Mouse (Mus musculus) lung, postnatal 14 days (tissue): ENCODE data around the gene Crocc2.
"Not testable (repeated sequence)": the region's sequence is repeated elsewhere in the genome, so short reads cannot be mapped to it uniquely, and the experiment has no call there.

Experiments used
- DNase-seq: peaks from one replicate; pipeline ENCODE4 v3.0.0; 2021

Gene Crocc2

DNA sequence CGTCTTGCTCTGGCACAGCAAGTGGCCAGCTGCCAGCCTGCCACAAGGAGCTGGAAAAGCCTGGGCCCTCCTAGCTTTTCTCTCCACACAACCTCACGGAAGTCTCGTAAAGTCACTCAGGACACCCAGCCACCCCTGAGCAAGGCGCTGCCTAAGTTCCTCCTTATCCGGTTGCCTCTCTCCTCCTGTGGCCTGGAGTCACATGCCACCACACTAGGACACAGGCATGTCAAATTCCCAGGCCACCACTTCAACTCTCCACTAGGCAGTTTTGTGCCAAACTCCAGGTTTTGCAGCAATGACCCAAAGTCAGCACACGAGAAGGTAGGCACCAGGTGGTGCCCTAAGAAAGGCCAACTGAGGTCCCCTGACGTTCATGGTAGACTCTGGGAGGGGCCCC lies 5.9 kb upstream of the Crocc2 start:
- no peak for DNase-seq

DNA sequence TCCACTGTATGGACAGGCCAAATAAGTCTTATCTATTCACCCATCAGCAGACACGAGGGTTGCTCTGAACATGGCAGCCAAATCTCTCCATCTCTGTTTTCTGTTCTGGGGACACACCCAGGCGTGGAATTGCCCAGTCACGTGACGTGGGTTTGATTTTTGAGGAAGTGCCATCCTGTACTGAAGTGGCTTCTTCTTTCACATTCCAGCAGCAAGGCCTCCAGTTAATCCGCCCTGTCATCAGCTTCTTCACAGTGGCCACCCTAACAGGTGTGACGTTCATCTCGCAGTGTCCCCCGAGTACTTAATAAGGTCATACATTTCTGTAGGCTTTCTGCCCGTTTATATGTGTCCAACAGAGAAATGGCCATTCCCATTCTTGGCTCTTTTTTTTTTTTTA lies 3.1 kb upstream of the Crocc2 start:
- no peak for DNase-seq

DNA sequence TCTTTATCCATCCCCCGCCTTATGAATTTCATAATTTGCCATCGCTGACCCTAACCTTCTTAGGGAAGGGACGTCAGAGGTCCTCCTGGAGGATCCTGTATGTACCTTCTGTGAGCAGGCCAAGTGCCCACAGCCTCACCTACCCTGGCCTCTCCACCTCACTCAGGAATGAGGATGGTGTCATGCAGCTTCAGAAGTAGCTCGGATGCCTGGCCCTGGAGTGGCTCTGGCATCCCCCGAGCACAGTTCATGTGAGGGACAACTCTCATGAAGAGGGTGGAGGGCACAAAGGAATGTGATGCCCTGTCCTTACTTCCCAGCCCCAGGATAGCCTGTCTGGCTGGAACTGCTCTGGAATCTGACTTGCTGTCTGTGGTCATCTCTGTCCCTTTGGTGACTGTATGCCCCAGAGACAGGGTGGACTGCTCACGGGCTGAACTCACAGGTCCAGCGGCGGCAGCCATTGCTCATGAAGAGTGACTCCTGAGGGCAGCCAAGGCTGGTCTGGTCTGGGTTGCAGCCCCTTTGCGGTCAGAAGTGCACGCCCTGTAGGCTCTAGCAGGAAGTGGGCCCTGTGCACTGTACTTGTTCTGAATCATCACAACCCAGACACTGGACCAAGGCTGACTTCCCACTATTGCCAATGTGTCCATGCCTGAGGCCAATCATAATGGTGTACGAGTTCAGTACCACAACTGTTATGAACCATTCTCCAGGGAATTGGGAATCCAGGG lies 2.0 kb upstream of the Crocc2 start:
- DNase-seq: no peak

DNA sequence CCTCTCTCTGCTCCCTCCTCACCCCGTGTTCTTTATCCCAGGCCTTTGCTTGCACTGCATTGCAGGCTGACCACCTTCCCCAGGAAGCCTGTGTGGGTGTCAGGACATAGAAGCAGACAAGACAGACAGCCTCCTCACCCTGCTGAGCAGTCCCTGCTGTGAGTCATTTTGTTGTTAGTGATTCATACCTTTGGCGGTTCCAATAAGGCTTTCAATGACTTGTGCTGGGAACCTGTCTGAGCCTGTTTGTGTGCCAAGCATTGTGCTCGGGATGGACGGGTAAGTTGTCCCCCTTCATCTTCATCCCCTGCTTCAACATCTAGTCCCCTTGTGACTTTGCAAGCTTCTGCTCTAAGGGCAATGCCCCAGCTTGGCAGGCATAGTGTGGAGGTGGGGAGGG lies 5.1 kb downstream of the Crocc2 start:
- DNase-seq: no peak

DNA sequence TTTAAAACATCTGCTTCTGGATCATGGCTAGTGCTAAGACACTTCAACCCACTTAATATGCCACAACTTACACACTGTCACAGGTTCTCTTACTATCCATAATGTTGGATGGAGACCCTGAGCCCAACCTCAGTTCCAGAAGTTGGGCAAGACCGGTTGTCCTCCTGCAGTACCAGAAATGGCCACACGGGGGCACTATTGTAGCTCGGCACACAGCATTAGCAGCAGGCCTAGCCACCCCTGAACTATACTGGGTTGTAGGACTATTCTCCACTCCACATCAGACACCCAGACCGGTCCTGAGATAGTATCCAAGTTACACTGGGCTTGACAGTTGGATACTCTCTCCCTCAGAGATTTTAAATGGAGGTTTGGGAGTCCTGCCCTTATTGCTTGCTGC lies 5.9 kb downstream of the Crocc2 start:
- DNase-seq: peak; percentile 88

DNA sequence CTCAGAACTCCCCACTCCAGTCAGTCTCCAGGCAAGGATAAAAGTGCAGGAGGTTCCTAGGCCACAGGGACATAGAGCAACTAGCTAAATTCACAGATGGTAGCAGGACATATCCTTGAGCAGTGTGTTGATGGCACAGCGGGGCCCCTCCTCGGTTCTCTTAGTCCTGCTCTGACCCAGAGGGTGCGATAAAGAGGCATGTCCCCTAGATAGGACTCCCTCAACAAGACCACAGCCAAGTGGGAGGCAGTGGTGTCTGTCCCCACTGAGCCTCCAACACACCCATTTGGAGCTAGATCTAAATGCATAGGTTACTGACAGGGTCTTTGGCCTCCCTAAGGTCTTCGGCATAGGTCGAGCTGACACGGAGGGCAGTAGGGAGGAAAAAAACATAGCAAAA lies 7.3 kb downstream of the Crocc2 start:
- DNase-seq: no peak

DNA sequence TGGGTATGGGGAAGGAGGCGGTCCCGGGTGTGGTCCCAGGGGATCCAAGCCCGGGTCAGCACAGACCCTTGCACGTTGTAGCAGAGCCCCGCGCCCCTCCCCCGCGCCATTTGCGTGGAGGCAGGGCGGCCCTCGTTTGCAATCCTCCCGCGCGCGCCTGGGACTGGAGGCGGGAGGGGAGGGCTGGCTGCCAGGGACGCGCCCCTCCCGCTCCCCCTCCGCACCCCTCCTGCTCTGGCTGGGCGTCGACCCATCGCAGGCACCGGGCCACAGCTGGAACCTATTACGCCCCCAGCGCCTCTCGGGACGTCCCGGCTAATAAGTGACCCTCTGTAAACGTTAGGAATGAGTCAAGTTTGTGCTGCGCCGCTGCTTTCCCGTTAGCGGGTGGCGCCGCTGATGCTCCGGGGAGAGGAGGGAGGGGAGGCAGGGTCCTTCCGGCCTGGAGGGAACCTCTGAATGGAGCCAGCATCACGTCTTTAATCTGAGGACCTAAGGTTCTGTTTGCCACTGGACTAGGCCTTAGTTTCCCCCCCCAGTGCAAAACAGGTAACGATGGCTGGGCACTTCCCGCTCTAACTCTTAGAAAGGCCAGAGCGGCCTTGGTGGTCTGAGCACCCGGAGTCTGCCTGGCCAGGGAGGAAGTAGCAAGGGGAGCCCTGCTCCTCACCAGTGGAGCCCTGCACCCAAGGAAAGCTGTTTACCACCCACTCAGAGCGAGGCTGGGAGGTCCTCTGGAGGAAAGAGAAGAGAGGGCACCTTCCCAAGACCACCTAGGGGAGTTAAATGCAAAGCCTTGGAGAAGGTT lies 8.2 kb downstream of the Crocc2 start:
- peak; percentile 64 for DNase-seq

DNA sequence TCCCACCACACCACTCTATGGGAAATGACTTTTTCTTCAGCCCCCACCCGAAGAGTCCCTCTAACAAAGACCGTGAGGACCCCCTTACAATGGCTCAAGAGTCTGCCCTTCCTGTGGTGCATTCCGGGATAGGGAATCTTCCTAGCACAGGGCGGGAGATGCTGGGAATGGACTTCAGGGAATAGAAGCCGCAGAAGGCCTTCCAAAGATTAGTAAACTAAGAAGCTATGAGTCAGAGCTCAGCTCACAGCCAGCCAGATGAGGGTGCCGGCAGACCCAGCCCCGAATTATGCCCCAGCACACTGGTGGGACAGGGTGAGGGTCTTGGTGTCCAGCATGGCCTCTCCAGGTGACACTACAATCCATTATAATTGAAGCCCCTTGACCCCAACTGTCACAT lies 13.8 kb downstream of the Crocc2 start:
- no peak for DNase-seq

DNA sequence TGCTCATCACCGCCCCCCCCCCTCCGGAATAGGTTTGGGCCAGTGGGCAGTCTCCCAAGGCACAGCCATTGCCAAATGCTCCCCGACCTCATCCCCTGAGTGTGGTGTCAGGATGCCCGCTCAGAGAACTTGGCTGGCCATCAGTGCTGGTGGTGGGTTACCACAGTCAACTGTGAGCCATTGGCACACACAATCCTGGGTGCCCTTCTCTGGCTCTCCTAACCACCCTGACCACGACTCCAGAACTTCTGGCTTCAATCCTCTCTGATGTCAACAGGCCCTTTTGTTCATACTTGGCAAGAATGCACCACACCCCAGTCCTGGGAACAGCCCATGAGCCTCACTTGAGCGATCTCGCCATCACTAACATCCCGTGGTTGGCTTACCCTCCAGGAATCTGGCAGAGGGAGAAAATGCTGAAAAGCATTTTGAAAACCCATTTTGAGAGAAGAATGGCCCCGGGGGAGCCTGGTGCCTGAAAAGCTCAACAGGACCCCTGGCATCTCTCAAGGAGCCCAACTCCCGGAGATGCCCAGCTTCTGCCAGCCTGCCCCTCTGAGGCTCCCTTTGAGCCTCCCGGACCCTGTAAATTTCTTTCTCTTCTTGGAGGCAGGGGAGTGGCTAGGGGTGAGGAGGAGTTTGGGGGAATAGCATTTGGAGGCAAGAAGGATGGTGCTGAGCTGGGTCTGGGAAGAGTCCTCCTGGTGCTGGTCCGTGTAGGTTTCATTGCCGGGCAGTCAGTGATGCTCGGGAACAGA lies 15.7 kb downstream of the Crocc2 start:
- DNase-seq: no peak

DNA sequence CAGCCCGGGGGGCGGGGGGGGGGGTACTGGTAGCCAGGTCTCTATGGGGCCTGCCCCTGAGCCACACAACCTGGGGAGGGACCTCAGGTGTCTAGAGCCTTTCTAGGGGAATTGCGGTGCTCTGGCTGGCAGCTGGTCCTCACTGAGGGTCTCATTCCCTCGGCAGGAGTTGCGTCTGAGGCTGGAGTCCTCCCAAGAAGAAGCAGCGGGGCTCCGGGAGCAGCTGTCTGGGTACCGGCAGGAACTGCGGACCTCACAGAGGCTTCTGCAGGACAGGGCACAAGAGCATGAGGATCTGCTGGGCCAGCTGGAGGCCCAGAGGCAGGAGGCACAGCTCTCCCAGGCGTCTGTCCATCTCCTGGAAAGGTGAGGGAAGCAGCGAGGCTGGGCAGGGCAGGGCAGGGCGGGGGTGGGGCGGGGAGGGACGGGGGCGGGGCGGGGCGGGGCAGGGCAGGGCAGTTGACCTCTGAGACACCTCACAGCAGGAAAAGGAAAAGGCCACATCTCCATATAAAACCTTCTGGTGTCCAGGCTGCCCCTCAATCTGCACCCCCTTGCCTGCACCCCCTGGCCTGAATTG lies 22.3 kb downstream of the Crocc2 start:
- no peak for DNase-seq

DNA sequence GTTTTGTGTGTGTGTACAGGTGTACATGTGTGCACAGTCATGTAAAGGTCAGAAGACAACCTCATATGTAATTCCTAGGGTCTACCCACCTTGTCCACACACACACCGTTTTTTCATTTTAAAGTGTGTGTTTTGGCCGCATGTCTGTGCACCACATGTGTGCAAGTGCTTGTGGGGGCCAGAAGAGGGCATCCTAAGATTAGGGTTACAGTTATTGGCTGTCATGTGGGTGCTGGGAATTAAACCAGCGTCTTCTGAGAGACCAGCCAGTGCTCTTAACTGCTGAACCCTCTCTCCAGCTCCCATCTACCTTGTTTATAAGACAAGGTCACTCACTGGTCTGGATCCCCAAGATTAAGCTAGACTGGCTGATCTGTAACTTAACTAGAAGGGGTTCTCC lies 26.4 kb downstream of the Crocc2 start:
- DNase-seq: no peak

DNA sequence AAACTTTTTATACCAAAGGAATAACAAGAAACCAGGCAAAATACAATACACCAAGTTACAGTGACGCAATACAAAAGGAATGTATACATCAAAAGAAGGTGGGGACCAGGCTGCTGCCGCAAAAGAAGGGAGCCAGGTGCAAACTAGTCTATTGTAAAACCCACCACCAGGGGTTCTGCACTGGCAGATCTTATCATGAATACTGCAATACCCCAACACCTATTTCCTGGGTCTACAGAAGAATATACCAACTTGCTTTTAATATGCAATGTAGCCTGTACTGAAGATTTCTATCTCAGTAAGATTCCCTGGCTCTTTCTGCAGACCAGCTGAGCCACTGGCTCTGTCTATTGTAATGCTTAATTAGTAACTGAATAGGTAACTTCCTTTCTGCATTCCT lies 28.9 kb downstream of the Crocc2 start:
- not testable (repeated sequence) for DNase-seq

DNA sequence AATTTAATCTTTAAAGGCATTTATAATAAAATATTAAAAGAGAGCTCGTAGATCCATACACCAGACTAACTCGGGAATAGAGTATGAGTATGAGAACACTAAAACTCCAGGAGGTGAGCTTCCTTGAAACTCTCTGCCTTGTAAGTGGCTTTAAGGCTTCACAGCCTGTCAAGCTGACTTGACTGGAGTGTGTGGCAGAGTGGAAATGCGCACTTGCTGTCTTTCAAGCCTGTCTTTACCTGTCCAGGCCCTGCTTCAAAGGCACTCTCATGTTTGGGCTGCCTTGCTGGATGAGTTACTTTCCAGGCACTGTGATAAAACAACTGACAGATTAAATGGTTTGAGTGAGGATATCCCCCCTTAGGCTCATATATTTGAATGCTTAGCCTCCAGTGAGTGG lies 29.4 kb downstream of the Crocc2 start:
- no peak for DNase-seq

DNA sequence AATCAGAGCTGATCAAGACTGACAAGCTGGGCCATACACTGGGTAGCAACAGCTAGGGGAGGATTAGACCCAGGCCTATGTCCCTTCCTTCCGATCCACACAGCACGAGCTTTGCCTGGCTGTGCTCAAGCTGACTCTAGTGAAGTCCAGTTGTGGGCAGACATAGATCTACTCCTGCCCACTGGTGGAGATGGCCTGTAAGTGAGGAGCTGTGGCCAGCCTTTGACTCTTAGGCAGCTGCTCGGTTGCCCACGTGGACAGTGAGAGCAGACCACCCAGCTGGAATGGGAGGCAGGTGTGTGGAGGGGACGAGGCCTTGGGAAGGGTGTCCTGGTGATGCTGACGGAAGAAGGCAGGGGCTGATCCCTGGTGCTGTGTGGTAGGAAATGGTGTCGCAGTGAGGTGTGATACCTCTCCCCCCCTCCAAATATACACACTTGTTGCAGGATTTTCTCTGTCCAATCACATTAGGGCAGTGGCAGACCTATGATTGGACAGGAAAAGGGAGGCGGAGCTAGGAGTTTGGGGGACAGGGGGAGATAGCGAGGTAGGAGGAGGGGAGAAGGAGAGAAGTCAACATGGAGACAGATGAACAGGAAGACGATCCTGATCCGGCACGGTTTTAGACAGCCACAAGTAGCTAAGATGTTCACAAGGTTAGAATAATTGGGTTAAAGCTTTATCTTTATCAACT lies 37.9 kb downstream of the Crocc2 start:
- no peak for DNase-seq

DNA sequence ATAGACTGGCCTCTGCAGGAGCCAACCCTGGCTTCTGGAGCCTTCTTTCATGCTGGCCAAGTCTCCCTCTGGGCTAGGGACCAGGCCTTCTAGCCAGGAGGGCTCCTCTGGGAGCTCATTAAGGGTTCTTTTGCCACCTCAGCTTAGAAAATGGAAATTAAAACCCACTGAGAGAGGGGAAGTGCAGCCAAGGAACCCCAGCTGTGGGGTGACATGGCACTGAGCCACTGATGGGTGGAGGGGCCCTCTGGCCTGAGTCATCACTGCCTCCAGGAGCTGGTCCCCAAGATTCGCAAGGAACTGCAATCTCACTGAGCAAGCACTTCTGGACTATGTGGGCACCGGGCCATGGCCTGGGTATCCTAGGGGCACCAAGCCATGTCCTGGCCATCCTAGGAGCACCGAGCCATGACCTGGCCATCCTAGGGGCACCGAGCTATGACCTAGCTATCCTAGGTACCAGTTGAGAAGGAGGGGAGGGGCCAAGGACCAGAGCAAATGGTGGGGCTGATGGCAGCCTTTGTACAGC lies 39.1 kb downstream of the Crocc2 start:
- no peak for DNase-seq

DNA sequence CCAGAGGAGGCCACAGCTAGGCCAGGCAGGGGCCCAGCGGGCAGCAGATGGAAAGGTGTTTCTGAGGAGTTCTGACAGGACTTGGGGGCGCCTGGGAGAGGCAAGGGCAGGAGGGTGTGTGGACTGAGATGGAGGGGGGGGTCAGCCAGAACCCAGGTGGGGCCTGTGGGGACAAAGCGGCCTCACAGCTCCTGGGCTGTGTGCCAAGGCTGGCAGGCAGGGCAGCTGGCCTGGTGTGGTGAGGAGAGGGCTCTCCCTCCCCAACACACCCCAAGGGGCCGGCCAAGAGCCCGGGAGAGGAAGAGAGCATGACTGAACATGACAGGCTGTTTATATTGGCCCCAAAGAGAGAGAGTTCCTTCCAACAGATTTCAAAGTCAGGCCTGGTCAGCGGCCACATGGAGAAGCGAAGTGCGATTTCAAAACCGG lies 41.7 kb downstream of the Crocc2 start:
- peak; percentile 78 for DNase-seq

DNA sequence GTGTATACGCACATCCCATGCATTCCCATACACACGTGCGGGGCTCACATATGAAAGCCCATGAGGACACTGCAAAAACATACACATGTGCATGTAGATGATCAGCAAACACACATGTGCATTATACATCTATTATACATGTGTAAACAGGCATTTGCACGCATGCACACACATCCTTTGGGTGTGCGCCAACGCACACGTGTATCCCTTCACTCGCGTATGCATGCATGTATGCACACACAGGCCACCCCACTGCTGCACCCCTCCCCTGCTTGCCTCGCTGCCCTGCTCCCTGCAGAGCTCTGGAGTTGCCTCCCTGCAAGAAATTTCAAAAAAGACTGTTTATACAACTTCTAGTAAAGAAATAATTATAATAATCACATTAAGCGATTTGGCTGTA lies 42.5 kb downstream of the Crocc2 start:
- DNase-seq: no peak

DNA sequence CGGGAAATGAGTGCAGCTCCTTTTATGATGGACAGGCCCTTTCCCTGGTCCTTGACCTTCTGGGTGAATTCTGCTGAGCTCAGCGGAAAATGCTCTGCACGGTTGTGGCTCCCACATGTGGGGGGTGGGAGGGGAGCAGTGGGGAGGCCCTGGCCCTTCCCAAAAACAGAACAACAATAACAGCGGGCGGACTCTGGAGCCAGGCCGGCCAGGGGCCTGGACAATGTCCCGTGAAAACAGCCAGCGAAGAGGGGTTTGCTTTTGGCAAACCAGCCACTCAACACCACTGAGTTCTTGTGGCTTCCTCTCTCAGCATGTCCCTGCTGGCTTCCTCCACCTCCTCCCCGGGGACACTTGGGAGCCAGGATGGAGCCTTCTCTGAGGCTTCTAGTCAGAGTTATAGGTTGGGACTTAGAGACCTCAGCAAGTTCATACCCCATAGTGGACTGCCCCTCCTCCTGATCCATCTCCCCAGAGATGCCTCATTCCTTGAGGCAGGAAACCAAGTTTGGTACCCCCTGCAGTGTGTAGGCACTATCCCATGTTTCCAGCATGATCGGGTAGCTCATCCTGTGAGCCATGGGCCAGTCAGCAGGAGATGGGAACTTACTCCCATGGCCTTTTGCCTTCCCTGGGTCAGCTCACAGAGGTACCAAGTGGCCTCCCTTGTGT lies 43.2 kb downstream of the Crocc2 start:
- DNase-seq: peak; percentile 48

DNA sequence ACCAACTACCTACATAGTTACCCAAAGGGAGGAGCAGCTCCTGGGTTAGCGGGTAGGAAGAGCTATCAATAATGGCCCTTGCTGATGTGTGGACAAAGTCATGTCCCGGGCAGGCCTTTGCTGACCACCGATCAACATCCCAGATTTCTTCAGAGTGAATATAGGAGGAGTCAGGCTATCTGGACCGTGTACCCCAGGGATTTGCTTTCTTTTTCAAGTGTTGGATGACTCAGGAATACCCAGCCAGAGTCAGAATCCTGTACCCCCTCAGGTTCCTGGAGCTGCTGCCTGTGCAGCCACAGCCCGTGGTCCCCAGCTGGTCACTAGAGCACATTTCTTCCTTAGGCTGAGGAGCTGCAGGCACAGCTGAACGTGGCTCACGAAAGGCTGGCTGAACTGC lies 43.9 kb downstream of the Crocc2 start:
- DNase-seq: no peak

DNA sequence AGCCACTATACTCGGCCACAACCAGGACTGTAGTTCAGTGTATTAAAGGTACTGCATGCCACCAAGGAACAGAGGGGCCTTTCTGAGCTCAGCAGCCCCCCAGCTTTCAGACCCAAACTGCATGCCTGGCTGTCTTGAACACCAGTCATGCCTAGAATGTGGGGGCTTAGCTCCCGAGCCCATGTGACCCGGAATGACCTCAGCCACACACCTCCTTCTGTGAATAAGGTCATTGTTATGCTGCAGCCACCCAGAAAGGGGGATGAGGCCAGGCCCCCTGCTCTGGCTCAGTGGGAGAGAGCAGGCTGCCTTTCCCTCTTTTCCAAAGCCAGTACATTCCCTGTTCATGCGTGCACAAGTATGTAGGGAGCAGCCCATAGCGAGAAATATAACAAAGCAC lies 46.1 kb downstream of the Crocc2 start:
- DNase-seq: no peak

DNA sequence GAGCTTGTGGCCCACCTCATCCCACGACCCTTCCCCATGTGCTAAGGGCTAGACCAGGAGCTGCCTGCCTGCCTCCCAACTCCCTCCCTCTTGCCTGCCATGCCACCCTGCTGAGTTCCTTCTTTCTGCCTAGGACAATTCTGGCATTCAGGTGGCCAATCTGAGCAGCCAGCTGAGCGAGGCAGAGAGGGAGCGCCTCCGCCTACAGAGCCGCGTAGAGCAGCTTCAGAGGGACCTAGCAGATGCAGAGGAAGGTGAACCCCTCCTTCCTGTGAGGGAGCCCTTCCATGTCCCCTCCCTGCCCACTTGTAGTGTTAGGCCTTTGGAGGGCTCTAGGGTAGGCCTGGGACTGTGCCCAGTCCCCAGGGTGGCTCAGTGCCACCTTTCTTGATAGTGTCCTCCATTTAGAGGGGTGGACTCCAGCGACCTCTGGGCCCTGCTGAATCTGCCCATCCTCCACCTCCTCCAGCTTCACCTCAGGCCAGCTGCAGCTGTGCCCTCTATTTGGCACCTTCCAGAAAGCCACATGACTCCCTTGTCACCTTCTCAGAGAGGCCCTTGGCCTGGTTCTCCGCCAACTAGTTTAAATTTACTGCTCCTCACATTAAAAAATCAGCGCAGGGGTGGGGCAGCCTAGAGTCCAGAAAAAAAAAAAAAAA lies 48.4 kb downstream of the Crocc2 start:
- DNase-seq: no peak
